Mouse (Mus musculus): ENCODE data around the gene Lenep.

Gene Lenep

DNA sequence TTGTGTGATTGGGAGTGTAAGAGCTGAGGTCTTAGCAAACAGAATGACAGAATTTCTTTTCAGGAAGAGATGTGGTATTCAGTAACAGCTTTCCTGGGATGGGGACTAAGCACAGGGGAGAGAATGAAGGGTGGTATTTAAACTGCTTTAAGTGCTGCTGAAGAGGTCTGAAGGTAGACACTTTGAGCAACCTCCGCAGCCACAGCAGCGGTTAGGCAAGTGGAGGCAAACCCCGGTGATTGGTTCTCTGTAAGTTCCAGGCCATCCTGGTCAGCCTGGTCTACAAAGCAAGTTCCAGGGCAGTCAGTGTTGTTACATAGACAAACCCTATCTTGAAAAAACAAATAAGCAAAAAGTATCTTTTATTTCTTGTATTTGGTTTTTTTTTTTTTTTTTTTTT is 17.4 kb upstream of the Lenep start:
- DNase-seq (ENCODE audit: low read depth, low spot score) = no peak

DNA sequence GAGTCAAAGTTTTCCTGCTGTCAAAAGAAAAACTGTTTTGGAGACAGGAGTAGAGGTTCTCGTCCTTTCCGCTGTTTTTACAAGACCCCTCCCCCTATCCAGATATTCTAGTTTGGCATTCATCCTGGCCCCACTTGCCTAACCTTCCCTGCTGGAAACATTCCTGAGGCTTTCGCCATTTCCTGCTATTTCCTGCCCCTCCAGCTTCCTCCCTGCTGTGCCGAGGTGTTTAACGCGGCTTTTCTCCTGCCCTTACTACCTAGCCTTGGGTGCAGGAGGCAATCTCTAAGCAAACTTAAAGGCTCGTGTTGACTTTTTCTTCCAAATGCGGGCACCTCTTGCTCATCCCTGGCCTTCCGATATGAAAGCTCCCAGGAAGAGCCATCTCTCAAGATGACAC is 17.0 kb upstream of the Lenep start:
- DNase-seq (ENCODE audit: low read depth, low spot score) = no peak

DNA sequence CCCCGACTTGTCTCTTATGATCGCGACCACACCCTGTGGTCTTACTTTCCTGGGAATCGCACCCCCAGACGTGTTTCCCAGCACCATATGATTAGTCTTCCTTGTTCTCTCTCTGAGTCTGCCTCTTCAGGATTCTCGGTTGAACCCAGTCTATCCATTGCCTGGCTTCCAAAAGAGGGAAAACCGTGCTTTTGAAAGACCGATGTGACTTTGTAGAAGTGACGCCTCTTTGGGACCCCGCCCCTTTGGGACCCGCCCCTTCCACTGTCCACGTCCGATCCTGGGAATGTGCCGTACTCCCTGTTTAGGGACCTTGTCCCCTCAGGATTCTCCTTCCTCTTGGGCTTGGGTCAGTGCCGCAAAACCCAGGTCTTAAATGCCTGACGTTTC is 16.3 kb upstream of the Lenep start:
- no peak for DNase-seq (ENCODE audit: low read depth, low spot score)

DNA sequence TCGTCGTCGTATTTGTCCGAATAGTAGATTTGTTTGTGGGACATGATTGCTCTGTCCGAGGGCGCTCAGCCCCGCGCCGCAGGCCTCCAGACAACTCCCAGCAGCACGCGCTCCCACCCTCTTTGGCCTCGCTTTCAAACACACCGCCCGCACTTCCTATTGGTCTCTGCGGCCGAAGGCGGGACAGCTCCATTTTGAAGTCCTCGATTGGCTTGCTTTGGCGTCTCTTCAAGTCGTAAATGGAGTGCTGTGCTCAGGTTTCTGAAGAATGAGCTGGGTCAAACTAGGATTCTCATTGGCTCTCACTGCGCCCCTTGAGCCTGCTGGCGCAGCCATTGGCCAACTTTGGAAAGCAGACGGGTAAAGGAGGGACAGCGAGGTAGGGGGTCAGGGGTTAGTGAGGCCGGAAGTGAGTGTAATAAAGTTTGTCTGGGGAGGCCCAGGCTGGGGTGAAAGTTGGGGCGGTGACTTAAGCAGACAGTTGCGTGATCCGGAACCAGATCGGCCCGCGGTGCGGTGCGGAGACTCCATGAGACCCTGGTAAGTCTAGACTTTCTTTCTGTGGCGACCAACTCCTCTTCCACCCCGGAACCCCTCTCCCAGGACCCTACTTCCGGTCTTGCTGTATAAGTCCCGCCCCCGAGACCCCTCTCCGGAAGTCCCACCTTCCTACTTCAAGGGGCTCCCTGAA is 15.7 kb upstream of the Lenep start, which contains the start of the genes Cks1b and Shc1:
TSS of gene Cks1b (minus strand) at position 214 of the 691 bp plus-strand sequence.
TSS of gene Shc1 (plus strand) at position 274 of the 691 bp plus-strand sequence.
- peak; percentile 99 for DNase-seq (ENCODE audit: low read depth, low spot score)

DNA sequence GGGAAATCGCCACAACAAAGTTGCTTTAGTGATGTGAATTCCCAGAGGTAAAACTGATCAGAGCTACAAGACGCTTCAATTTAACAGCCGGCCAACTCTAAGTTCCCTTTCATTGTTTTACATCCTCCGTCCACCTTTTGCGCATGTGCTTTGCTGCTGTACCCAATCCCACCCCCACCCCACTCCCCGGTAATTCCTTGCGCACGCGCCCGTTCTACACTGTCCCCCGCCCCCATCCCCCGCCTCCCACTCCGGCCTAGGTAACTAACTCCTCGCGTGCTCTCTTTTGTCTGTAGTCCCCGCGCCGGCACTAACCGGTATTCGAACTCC is 15.2 kb upstream of the Lenep start:
- DNase-seq (ENCODE audit: low read depth, low spot score) = peak; percentile 20

DNA sequence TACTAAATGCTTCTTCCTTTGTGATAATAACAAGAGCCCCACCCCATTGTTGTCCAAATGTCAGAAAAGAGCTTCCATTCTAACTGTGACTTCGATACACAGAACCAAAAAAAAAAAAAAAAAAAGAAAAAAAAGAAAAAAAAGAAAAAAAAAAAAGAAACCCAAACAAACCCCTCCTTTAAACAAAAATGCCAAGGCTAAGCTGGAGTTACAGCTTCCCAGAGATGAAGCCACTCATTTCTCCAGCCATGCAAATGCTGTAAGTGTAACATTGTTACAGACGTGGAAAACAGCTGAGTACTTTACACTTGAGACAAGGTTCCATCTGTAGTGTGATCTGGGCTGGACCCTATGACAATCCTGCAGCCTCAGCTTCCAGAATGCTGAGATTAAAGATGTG is 14.5 kb upstream of the Lenep start:
- no peak for DNase-seq (ENCODE audit: low read depth, low spot score)

DNA sequence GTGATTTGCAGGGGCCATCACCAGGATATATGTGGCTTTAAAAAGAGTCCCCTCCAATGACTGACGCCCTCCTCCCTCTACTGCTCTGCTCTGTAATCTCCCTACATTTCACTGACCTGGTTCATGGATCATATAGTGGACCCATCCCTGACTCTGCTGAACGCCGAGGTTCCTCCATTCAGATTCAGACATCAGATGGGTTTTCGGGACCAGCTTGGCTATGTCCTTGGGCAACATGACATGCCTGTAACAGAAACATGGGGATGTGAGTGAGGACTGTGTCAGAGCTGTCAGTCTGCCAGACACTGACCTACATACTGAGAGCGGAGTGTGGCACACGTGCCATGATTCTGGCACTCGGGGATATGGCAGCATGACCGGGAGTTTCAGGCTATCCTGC is 13.6 kb upstream of the Lenep start:
- DNase-seq (ENCODE audit: low read depth, low spot score) = no peak

DNA sequence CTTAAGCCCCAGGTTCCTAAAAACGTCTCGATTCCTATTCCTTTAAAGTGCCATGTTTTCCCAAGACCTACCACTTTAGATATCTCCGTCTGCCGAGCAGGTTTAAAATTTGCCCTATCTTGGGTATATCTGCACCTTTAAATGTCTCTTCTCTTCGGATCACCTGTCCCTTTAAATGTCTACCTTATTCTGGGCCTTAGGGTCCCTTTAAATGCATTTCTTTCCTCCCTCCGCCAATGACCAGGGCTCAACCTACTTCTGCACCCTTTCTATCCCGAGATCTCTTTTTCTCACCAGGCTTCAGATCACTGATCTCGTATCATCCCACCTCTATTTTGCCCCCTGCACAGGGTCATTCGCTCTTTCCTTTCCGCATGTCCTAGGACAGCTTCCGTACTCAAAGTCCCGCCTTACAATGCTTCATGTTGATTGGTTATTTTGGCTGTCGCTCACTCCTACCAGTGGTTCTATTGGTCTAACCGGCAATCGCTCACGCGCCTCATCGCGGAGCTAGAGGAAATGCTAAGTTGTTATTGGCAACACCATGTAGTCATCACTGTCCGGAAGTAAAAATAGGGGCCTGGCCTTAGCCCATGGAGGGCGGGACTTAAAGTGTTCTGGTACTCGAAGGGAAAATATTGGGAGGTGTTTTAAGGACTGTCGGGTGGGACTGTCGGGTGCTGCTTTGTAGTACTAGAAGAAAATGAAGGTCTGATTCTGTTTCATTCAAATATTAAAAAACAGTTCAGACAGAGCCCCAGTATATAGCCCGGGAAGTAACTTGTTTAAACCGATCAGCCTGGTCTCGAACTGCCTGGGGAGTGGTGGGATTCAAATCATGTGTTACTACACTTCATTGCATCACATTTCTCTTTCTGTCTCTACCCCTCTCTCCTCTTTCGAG is 9.1 kb upstream of the Lenep start, which contains the start of gene Flad1:
TSS of gene Flad1 (minus strand) at position 381 of the 904 bp plus-strand sequence.
- peak; percentile 100 for DNase-seq (ENCODE audit: low read depth, low spot score)

DNA sequence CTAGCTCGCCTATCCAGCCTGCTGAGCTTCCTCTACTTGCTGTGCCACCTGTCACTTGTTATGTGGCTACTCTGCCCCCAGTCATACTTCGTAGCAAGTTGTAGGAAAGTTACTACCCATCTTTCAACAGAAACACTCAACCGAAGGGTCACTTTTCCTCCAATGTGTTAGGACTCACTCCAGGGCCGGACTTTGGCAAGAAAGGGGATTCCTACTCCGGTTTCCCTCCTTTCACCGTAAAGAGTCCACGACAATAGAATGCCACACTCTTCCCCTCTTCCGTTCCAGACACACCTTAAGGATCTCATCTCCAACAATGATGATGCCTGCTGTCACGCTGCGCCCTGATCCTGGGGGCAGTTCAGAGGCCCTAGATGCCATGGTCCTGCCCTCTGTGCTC is 8.3 kb upstream of the Lenep start:
- no peak for DNase-seq (ENCODE audit: low read depth, low spot score)

DNA sequence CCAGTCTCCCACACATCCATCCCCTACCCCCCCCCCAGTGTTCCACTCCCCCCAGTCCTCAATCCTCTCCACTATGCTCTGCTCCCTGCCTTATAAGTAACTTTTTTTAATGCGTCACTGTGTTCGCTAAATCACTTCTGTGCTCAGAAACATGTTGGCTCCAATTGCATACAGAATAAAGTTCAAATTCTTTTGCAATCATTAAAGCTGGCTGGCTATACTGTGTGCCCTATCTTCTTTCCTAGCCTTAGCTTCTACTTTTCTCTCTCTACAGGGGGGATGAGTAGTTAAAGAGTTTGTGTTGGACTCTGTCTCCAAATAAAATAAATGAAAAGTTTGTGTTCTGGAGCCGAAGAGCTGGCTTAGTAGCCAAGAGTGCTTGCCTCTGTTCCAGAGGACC is 7.1 kb upstream of the Lenep start:
- no peak for DNase-seq (ENCODE audit: low read depth, low spot score)

DNA sequence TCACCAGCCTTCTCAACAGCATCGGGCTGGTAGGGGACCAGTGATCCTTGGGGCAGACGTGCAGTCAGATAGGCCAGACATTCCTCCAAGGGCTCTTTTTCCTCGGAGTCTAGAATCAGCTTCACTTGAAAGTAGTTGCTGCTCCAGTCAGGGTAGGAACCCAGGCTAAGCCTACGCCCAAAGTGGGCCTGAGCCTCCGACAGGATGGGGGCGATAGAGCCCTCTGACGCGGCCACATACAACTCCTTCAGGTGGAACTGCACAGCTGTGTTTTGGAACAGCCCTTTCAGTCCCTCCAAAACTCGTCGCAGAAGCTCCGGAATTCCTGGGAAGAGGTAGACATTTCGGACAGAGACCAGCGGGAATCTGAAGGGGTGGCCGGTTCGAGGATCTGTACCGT is 5.9 kb upstream of the Lenep start:
- DNase-seq (ENCODE audit: low read depth, low spot score) = no peak

DNA sequence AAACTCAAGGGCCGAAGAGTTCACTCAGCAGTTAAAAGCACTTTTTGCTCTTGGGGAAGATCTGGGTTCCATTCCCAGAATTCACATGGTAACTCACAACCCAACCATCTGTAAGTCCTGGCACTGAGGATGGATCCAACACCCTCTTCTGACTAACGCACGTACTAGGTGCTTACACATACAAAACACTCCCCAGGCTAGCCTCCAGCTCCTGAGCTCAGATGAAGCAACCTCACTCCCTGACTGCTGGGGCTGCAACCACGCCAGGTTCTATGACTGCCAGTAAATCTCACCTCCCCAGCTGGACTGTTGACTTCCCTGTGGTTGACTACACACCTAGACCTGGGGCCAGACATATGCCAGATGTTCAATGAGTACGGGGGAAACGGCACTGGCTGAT is 4.3 kb upstream of the Lenep start:
- DNase-seq (ENCODE audit: low read depth, low spot score) = peak; percentile 55

DNA sequence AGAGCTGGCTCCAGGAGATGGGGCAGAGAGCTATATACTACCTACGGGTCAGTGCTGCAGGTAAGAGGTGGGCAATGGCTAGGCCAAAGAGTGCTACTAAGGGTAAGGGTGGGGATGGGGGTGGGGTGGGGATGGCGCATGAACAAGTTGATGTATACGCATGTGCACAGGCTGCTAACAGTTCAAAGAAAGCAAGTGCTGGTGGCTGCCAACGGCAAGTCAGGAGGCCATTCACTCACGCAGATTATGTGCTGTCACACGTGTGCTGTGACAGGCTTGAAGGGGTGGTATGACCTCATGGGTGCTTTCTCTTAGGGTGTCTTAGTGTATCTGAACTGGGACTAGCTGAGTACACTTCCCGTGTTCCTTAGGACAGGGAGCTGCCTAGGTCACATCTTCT is 1.3 kb downstream of the Lenep start:
- no peak for DNase-seq (ENCODE audit: low read depth, low spot score)

DNA sequence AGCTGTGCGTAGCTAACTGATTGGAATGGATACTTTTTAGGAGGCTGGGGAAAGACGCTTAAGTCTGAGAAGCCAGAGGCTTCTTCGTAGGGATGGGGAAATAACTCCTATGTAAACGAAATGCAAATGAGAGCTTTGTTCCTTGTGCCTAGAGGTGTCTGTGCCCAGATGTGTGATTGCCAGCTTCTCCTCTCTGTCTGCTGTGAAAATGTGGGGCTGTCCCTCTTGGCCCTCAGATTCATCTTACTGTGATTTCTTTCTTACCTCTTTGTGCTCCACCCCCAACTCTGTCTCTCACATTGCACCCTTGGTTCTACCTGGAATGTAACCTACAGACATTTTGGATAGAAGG is 6.0 kb downstream of the Lenep start:
- DNase-seq (ENCODE audit: low read depth, low spot score) = no peak

DNA sequence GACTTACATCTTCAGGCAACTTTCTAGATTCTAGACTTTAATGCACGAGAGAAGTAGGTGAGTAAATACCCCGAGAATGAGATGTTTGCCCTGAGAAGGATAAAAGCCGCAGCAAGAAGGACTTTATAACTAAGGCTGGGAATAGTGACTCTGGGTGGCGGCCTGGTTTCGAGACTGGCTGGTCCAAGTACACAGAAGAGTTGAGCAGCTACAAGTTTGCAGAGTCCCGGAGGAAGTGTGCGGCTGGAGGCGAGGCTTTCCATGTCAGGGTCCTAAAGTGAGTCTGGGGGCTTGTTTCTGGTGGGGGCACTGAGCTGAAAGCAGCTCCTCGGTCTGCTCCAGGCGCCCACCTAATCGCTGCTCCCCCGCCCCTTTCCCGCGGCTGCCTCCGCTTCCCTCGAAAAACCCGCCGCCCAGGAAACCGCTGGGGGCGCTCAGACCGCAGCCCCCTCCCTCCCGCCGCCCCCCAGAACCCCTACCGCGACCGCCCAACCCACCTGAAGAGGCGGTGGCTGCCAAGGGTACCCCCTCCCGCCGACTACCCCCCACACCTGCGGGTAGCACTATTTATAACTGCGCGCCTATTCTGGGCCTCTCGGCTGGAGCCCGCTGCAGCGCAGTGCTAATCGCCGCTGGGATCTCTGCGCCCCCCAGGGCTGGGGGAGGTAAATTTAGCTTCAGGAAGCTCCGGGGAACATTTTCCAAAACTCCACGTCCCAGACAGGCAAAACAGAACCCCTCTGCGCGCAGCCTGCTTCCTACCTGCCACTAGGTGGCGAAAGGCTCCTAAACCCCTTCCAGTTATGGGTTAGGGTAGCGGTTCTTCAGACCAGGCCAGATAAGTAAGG is 6.6 kb downstream of the Lenep start:
- peak; percentile 83 for DNase-seq (ENCODE audit: low read depth, low spot score)

DNA sequence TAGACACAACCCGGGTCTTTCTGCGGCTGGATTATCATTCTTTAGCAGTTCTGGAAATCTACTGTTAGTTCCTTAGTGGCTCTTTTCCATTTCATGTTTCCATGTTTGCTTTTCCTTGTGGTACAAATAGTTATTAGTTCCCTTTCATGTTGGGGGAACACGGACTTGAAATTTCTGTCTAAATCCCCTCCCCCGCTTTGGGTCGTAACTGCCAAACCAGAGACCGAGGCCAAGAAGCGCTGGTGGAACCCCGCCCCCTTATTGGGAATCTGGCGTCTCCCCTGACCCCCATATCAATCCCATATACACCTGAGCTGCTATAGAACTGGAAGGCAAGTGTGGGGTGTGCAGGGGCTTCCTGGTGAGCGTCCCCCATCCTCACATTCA is 7.2 kb downstream of the Lenep start:
- DNase-seq (ENCODE audit: low read depth, low spot score) = no peak

DNA sequence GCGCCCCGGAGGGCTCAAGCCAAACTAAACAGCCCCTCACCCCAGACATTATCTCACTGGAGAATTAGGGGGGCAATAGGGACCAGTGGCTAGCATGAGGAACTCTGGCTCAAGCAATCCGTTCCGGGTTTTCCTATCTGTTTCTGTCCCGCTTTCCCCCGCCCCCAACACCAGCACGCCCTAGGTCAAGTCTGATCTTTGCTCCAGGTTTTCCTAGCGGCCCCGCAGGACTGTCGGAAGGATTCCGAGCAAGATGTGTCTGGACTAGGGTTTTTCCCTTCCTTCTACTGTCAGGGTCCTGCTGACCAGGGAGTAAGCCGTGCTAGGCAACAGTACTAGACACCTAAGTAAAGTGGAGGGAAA is 7.7 kb downstream of the Lenep start:
- DNase-seq (ENCODE audit: low read depth, low spot score) = peak; percentile 94

DNA sequence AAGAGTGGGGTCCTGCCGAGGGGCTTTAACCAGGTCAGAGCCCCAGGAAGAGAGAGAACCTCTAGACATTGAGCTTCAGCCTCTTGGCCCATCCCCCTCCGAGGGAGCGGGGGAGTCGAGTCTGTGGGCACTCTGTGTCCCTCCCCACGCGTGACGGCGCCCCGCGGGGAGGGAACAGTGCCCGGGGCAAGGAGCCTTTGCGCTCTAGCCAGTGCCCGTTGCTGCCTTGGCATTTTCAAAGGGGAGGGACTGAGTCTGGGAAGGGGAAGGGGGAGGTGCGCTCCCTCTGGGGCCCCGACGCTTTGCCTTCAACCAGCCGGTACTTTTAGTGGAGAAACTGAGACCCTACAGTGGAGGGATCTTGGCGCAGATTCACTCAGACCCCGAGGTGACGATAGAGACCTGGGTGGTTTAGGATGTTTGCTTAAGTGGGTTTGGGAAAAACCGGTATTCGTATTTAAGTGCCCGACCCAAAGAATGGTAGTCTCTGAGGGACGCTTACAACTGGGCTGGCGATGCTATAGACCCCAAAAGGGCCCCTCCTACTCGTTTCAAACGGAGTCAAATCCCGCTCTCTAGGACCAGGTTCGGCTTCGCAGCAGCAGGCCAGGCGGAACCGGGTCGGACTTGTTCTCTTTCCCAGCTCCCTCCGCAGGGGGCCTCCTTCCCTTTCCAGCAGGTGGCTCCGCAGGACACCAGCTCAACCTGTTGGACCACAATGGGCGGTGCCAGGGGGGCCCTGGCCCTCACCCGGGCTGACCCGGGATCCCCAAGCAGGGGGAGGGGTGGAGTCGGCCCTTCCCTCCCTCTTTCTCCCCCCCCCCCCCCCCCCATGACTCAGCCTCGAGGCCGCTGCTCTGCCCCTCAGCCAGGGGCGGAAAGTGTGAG is 8.3 kb downstream of the Lenep start, which contains the start of gene Zbtb7b:
TSS of gene Zbtb7b (minus strand) at position 771 of the 888 bp plus-strand sequence.
- peak; percentile 90 for DNase-seq (ENCODE audit: low read depth, low spot score)

DNA sequence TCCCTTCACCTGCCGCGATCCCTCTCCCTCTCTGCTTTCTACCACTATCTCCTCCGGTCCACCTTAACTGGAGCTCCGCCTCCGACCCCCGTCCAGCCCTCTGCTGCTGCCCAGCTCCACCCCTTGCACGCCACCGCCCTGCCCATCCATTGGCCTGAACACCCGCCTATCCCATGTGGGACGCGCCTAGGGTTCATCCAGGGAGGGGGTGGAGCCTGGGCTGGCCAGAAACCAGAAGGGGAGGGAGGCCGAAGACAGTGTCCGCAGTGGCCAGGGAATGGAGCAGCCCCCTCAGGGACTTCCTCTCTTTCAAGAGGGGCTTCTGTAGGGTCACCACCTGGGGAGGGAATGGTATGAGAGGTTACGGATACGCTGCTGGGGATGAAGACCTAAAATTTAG is 9.0 kb downstream of the Lenep start:
- peak; percentile 99 for DNase-seq (ENCODE audit: low read depth, low spot score)

DNA sequence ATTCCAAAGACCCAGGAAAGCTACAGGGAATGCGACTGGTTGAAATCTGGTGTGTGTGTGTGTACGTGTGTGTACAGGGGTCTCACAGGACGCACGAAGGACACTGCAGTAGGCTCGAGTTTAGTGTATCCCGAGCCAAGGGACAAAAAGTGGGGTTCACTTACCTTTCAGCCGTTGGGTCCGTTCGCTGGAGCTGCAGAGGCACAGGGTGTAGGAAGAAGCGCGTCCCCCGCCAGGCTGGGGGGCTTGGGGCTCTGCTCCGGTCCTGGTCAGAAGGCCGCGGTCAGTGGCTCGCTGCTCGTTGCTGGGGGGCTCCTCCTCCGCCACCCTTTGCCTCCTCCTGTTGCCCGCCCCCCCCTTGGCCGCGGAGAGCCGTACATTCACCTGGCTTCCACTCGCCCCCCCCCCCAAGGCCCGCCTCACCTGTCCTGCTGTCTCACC is 9.7 kb downstream of the Lenep start:
- DNase-seq (ENCODE audit: low read depth, low spot score) = no peak
